Mouse (Mus musculus) megakaryocyte-erythroid progenitor cell, adult 5-6 weeks (primary cell): Measurements from ENCODE around the gene Olfr980. TPM values are rescaled to one million over a fixed set of nuclear protein-coding genes. Genes with fewer than 3 reads are reported as not detected.
"Not testable (repeated sequence)": the region's sequence is repeated elsewhere in the genome, so short reads cannot be mapped to it uniquely, and the experiment has no call there.

Experiments
- ATAC-seq: replicated peaks from 2 replicates; pipeline ENCODE4 v1.8.0; 2016; ENCODE audit warnings: mild to moderate bottlenecking, inconsistent platforms; ENCODE audit not compliant: severe bottlenecking, poor library complexity, low FRiP score, low TSS enrichment
- total RNA-seq, 2 experiments: library from RNA; stranded (forward) in 1 of 2; stranded (reverse) in 1 of 2; fragments of 200-1000, 215-1000 nt in 1 of 2; fragments of >200 nt in 1 of 2; fragmentation: Nextera tagmentation in 1 of 2; gene quantifications; 2 replicates each; pipeline ENCODE4 v1.2.3; 2014 to 2017

The Olfr980 gene
- not detected in 2 replicates for total RNA-seq (2014; fragmentation: Nextera tagmentation)
- total RNA-seq (2017) = not detected in 2 replicates

- no peak for ATAC-seq
These were observed at the start of gene Olfr980 for GRCm38 (mm10) chr9:40009482-40009881. Gene Olfr980 (minus strand): TSS chr9:40009582.

DNA sequence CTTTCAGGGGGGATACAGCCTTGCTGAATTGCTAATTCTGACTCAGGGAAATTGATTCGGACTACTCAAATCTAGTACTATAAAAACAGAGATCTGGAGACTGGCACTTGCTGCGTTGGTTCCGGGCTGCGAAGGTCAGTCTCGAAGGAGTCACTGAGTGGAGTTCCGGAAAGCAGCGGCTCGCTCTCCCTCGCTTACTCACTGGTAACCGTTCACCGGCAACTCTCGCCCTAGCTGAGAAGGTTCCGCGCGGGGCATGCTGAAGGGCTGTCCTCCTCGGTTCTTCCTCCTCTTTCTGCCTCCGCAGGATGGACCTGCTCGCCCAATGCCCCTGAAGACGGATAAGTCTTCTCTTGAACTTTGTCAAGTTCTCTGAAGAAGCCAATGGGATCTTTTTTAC is 40.8 kb upstream of the Olfr980 start:
- ATAC-seq = no peak

- ATAC-seq = no peak
These were observed 11.8 kb upstream of the Olfr980 start, which contains the start of gene Olfr981 for GRCm38 (mm10) chr9:40021164-40021563. Gene Olfr981 (plus strand): TSS chr9:40021464.

GRCm38 (mm10) chr9:40003365-40003764 is 6.0 kb downstream of the Olfr980 start, which contains the start of gene Olfr979:
Gene Olfr979 (minus strand): TSS chr9:40003465.
- ATAC-seq = no peak

DNA sequence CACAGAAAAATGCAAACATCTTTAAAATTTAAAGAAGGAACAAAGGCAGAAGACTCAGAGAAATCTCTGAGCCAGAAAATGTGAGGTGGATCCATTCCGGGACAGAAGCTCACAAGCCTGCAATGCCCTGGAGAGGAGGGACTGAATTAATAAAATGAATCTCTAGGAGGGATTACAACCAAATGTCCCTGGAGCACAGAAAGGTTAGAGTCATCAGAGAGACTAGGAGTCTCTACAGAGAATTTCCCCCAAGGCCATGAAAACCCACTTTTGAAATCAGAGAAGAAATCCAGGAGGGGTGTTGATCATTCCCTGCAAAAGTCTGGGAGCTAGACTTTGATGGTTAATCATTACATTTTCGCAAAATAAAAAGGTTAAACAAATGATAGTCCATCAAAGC is 17.6 kb downstream of the Olfr980 start, which contains the start of gene Olfr978:
Olfr978 (plus strand) TSS at position 301 of the 400 bp plus-strand sequence.
- ATAC-seq = no peak

DNA sequence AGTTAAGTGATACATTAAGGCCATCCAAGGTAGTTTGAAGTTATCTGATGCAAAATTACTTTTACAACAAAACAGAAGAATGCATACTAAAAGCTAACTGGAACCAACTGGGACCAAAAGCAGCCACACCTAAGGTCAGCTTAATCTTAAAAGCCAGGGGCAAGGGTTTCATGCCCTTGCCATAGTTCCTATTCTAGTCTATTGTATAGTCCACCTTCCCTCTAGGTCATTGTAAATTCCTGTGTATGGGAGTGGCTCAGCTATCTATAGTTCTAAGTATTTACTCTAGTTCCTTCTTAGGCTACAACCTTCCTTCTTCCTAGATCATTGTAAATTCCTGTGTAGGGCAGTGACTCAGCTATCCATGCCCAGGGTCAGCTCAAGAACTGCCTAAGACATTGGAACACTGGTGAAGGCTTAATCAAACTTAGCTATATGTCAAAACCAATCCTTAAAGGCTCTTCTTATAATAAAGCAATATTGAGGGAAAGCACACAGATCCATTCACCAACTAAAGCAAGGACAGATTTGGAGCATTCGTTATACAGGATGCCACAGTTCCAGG is 32.7 kb downstream of the Olfr980 start:
- not testable (repeated sequence) for ATAC-seq

DNA sequence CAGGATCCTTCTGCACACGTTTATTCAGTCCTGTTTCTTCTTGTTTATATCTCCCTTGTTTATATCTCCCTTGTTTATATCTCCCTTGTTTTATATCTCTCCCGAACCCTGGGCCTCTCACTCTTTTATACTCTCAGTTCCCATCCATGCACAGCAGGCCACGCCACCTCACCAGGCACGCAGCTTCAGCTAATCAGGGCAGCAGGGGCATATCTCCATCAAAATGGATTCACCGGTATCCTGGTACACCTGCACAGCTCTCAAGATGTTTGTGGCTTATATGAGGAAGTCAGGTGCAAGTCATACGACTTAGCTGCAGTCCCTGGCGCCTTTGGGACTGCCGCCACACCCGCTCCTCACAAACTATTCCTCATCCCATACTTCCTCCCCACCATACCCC is 48.3 kb downstream of the Olfr980 start, which contains the start of gene Olfr976:
Olfr976 (minus strand) TSS at position 101 of the 400 bp plus-strand sequence.
- not testable (repeated sequence) for ATAC-seq

Other genes with a start within 250 kb of the Olfr980 start
- gene Olfr968, start 226.3 kb downstream of the Olfr980 start, total RNA-seq (2014; fragmentation: Nextera tagmentation) = not detected in 2 replicates
- gene Olfr968, start 226.3 kb downstream of the Olfr980 start, total RNA-seq (2017) = not detected in 2 replicates
- not detected in 2 replicates for gene Olfr969, start 218.6 kb downstream of the Olfr980 start, total RNA-seq (2014; fragmentation: Nextera tagmentation)
- gene Olfr969, start 218.6 kb downstream of the Olfr980 start, total RNA-seq (2017) = not detected in 2 replicates
- not detected in 2 replicates for gene Olfr970, start 200.7 kb downstream of the Olfr980 start, total RNA-seq (2014; fragmentation: Nextera tagmentation)
- gene Olfr970, start 200.7 kb downstream of the Olfr980 start, total RNA-seq (2017) = not detected in 2 replicates
- gene Olfr971, start 172.7 kb downstream of the Olfr980 start, total RNA-seq (2014; fragmentation: Nextera tagmentation) = not detected in 2 replicates
- gene Olfr971, start 172.7 kb downstream of the Olfr980 start, total RNA-seq (2017) = not detected in 2 replicates
- not detected in 2 replicates for gene Olfr972, start 143.2 kb downstream of the Olfr980 start, total RNA-seq (2014; fragmentation: Nextera tagmentation)
- not detected in 2 replicates for gene Olfr972, start 143.2 kb downstream of the Olfr980 start, total RNA-seq (2017)
- not detected in 2 replicates for gene Olfr229, start 102.2 kb downstream of the Olfr980 start, total RNA-seq (2014; fragmentation: Nextera tagmentation)
- not detected in 2 replicates for gene Olfr229, start 102.2 kb downstream of the Olfr980 start, total RNA-seq (2017)
- gene Olfr974, start 72.1 kb downstream of the Olfr980 start, total RNA-seq (2014; fragmentation: Nextera tagmentation) = not detected in 2 replicates
- gene Olfr974, start 72.1 kb downstream of the Olfr980 start, total RNA-seq (2017) = not detected in 2 replicates
- gene Olfr975, start 57.5 kb downstream of the Olfr980 start, total RNA-seq (2014; fragmentation: Nextera tagmentation) = not detected in 2 replicates
- gene Olfr975, start 57.5 kb downstream of the Olfr980 start, total RNA-seq (2017) = not detected in 2 replicates
- gene Olfr976, start 48.4 kb downstream of the Olfr980 start, total RNA-seq (2014; fragmentation: Nextera tagmentation) = not detected in 2 replicates
- gene Olfr976, start 48.4 kb downstream of the Olfr980 start, total RNA-seq (2017) = not detected in 2 replicates
- not detected in 2 replicates for gene Olfr978, start 17.5 kb downstream of the Olfr980 start, total RNA-seq (2014; fragmentation: Nextera tagmentation)
- not detected in 2 replicates for gene Olfr978, start 17.5 kb downstream of the Olfr980 start, total RNA-seq (2017)
- not detected in 2 replicates for gene Olfr979, start 6.1 kb downstream of the Olfr980 start, total RNA-seq (2014; fragmentation: Nextera tagmentation)
- gene Olfr979, start 6.1 kb downstream of the Olfr980 start, total RNA-seq (2017) = not detected in 2 replicates
- not detected in 2 replicates for gene Olfr981, start 11.9 kb upstream of the Olfr980 start, total RNA-seq (2014; fragmentation: Nextera tagmentation)
- gene Olfr981, start 11.9 kb upstream of the Olfr980 start, total RNA-seq (2017) = not detected in 2 replicates
- gene Olfr982, start 64.2 kb upstream of the Olfr980 start, total RNA-seq (2014; fragmentation: Nextera tagmentation) = not detected in 2 replicates
- gene Olfr982, start 64.2 kb upstream of the Olfr980 start, total RNA-seq (2017) = not detected in 2 replicates
- gene Olfr983, start 84.0 kb upstream of the Olfr980 start, total RNA-seq (2014; fragmentation: Nextera tagmentation) = not detected in 2 replicates
- gene Olfr983, start 84.0 kb upstream of the Olfr980 start, total RNA-seq (2017) = not detected in 2 replicates
- not detected in 2 replicates for gene Olfr984, start 104.6 kb upstream of the Olfr980 start, total RNA-seq (2014; fragmentation: Nextera tagmentation)
- gene Olfr984, start 104.6 kb upstream of the Olfr980 start, total RNA-seq (2017) = not detected in 2 replicates
- not detected in 2 replicates for gene Olfr985, start 120.6 kb upstream of the Olfr980 start, total RNA-seq (2014; fragmentation: Nextera tagmentation)
- not detected in 2 replicates for gene Olfr985, start 120.6 kb upstream of the Olfr980 start, total RNA-seq (2017)
- gene Tmem225, start 138.5 kb upstream of the Olfr980 start, total RNA-seq (2014; fragmentation: Nextera tagmentation) = not detected in 2 replicates
- not detected in 2 replicates for gene Tmem225, start 138.5 kb upstream of the Olfr980 start, total RNA-seq (2017)
- not detected in 2 replicates for gene Olfr986, start 171.3 kb upstream of the Olfr980 start, total RNA-seq (2014; fragmentation: Nextera tagmentation)
- not detected in 2 replicates for gene Olfr986, start 171.3 kb upstream of the Olfr980 start, total RNA-seq (2017)
- gene Zfp202, start 182.7 kb upstream of the Olfr980 start, total RNA-seq (2014; fragmentation: Nextera tagmentation) = 5.2 and 6.4 TPM in 2 replicates
- 2.2 and 5.1 TPM in 2 replicates for gene Zfp202, start 182.7 kb upstream of the Olfr980 start, total RNA-seq (2017)